Mouse (Mus musculus) liver, embryonic 18 days (tissue): ENCODE data around the gene Cela1. TPM values are rescaled to one million over a fixed set of nuclear protein-coding genes. Genes with fewer than 3 reads are reported as not detected.

Experiments
- polyA plus RNA-seq: library from polyadenylated mRNA; depleted of rRNA; stranded (reverse); fragments of >200 nt; gene quantifications from 2 replicates; pipeline ENCODE4 v1.2.3, GENCODE M21; 2012; rRNA removed

The Cela1 gene
- polyA plus RNA-seq, result 48.2 and 67.5 TPM in 2 replicates

DNA sequence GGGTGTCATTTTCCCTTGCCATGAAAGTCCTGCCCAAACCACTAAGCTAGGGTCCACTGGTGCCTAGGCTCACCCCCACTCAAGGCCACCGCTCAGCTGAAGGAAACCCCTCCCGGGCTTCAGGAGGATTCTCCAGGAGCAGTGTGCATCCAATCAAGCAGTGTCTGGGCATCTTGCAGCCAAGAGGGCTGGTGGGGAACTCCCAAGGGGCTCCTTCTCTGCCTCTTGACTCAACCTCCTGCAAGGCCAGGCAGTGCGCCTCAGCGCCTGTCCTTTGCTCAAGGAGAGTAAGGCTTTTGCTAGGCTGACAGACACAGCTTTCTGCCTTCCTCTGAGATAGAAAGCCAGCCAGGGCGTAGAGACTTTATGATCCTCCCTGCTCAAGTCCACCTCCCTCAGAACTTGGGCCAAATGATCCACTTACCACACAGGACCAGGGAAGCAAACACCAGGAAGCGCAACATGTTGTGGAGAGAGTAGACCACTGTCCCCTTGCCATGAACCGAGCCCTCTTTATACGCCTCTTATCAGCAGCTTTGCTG is at the start of gene Cela1:
Cela1 (minus strand) TSS at position 492 of the 542 bp plus-strand sequence.

DNA sequence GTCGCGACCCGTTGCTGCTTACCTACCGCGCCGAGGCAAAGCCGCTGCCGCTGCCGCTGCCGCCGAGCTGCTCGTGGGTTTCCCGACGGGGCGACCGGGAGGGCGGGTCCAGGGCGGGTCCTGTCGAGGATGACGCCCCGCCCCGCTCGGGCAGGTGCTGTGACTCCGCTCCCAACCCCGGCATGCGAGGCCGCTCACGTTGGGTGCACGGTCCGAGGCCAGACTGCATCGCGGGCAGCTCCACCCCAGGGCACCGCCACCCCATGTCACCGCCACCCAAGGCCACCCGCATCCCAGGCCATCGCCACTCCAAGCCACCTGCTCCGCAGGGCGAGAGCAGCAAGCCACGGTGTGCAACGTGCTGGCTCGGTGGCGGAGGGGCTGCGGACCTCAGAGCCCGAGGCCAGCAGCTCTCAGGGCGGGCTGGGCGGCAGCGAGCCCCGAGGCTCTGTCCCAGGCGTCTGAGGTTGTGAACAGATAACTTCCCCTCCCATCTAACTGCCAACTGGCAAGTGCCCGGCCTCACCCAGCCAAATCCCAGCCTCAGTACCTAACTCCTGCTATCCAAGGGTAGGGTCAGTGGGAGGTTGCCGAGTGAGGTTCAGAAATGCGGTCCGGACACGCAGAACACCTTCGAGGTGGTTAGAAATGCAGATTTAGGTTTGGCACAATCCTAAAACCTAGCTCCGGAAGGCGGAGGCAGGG is 41.7 kb upstream of the Cela1 start, which contains the start of gene Galnt6:
Galnt6 (minus strand) TSS at position 96 of the 705 bp plus-strand sequence.

DNA sequence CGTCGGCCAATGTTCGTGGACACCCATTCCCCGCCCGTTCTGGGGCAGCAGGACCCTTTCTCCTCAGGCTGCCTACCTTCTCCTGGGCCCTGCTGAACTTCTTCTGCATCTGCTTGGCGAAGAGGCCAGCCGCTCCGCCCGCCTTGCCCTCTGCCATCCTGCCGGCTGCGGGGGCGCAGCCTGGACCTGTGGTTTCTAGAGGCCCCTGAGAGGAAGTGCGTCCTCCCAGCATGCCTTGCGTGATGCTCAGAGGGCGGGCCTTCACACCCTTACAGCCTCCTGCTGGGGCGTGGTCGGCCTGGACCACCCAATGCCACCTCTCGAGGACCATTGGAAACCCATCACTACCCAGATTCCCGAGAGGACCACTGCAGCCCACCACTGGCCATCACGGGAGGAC is 18.4 kb downstream of the Cela1 start, which contains the start of gene Bin2:
Bin2 (minus strand) TSS at position 217 of the 400 bp plus-strand sequence.

DNA sequence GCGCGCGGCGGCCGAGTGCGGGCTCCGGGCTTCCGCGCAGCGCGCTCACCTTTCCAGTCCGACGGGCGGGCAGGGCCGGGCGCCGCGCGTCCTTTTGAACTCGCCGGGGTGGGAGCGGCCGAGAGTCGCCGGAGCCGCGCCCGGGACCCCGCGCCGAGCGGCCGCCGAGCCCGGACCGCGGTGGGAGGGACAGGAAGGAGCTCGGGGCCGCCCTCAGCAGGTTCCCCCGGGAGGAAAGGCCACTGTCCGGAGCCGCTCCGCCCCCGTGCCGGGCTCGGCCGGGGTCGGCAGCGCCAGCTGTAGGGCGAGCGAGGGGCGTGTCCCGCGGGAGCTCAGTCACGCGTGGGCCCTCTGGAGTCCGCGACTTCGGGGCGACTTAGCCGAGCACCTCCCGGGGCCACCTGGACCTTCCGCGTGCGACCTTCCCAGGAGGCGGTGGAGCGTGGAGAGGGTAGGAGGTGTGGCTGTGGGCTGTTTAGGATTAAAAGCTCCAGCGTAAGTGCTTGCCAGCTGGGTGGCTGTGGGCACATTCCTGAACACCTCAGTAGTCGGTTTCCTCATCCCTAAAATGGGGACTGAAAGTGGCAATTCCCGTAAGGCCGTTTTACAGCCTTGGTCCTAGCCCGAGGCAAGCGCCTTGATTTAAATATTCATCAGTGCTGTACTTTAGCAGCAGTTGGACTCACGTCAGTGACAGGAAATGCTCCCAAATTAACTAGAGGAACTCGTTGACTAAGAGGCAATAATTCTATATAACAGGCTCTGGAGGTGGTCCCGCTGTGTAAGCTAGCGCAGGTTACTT is 50.8 kb downstream of the Cela1 start, which contains the start of gene Smagp:
Smagp (minus strand) TSS at position 241 of the 802 bp plus-strand sequence.

Other genes with a start within 250 kb of the Cela1 start
- 36.6 and 45.0 TPM in 2 replicates for gene Letmd1, start 218.9 kb downstream of the Cela1 start, polyA plus RNA-seq
- gene Csrnp2, start 192.4 kb downstream of the Cela1 start, polyA plus RNA-seq, result 0.97 and 1.1 TPM in 2 replicates
- gene Tfcp2, start 135.9 kb downstream of the Cela1 start, polyA plus RNA-seq, result 2.9 and 3.3 TPM in 2 replicates
- 1.00 and 1.2 TPM in 2 replicates for gene Pou6f1, start 87.9 kb downstream of the Cela1 start, polyA plus RNA-seq
- gene Dazap2, start 72.6 kb downstream of the Cela1 start, polyA plus RNA-seq, result 109 and 114 TPM in 2 replicates
- 18.8 and 19.7 TPM in 2 replicates for gene Smagp, start 51.0 kb downstream of the Cela1 start, polyA plus RNA-seq
- gene Bin2, start 18.4 kb downstream of the Cela1 start, polyA plus RNA-seq, result 14.9 and 19.2 TPM in 2 replicates
- 0.91 and 1.0 TPM in 2 replicates for gene Galnt6, start 41.5 kb upstream of the Cela1 start, polyA plus RNA-seq
- 0.48 and 0.73 TPM in 2 replicates for gene Slc4a8, start 73.8 kb upstream of the Cela1 start, polyA plus RNA-seq
- 2.9 and 3.0 TPM in 2 replicates for gene Scn8a, start 181.9 kb upstream of the Cela1 start, polyA plus RNA-seq